In the genomic region with DNA sequence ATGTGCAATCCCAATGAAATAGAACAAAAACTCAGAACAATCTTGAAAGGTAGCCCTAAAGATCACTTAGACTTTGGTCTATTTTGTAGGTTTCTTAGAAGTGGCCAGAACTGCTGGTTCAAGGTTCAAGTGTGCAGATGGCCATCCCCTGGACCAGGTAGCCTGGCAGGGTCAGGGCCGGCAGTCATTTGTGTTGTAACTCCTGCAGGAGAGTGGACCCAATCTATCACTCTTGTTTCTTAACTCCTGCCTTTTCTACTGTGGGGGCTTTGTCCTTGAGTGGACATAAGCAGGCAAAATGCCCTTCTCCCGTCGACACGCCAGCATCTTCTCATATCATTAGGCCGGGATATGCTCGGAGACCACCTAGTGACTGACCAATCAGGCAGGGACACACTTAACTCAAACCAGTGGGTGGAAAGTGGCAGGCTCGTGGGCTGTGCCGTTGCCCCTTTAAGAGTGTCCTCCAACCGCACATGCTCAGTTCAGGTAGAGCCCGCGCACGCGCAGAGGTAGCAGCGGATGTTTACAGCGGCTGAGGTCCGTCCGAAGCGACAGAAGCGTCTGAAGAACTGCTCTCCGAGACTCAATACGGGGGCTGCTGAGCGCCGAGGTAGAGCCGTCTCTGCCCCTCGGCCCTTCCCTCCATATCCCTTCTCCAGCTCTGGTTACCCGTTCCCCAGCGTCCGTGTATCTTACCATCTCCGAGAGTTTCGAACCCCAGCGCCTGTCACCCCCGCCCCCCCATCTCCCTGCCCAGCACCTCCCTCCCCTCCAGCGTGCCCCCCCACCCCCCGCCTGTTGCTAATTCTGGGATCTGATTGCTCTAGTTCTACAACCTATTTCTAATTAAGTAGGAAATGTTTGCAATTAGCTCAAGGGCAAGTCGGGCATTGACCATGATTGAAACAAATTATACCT, we compare ENCODE assay signal across 8 mouse cellular contexts. TPM values are rescaled to one million over a fixed set of nuclear protein-coding genes. Genes with fewer than 3 reads are reported as not detected.
DNase-seq lines count a peak whose midpoint lies in the region; ATAC-seq lines count a peak whose summit lies in the region.

A gene (plus strand): TSS at position 483 of the 921 bp plus-strand sequence.

- H3K4me1 ChIP-seq in heart, embryonic 14.5 days (ENCODE audit: control insufficient read depth in 2 of 2, insufficient read depth in 2 of 2, low read length in 2 of 2) = peaks cover 6 to 14% of the 10 kb centered on the region in 2 experiments
- H3K4me1 ChIP-seq in liver, embryonic 13.5 days (replicated peaks) = peaks cover 24% of the 10 kb centered on the region
- peaks cover 12% of the 10 kb centered on the region for H3K4me1 ChIP-seq in stomach, embryonic 16.5 days (ENCODE audit: control insufficient read depth, insufficient read depth, low read length)

- peaks cover 24% of the 10 kb centered on the region for H3K36me3 ChIP-seq in heart, embryonic 14.5 days (ENCODE audit: control insufficient read depth, insufficient read depth, low read length)
- peaks cover 5% of the 10 kb centered on the region for H3K36me3 ChIP-seq in liver, embryonic 13.5 days
- H3K36me3 ChIP-seq in stomach, embryonic 16.5 days (ENCODE audit: control insufficient read depth, insufficient read depth, low read length) = no peaks in the 10 kb centered on the region

- H3K9ac ChIP-seq in heart, embryonic 14.5 days (ENCODE audit: low read length) = peak within 1 kb of the TSS; percentile 86
- peak within 1 kb of the TSS; percentile 83 for H3K9ac ChIP-seq in liver, embryonic 13.5 days
- H3K9ac ChIP-seq in stomach, embryonic 16.5 days (ENCODE audit: low read length) = peak within 1 kb of the TSS; percentile 88

- peak within 1 kb of the TSS; percentile 72 to 74 for H3K27ac ChIP-seq in heart, embryonic 14.5 days (replicated peaks in 1 of 2; ENCODE audit: control insufficient read depth in 1 of 2, insufficient read depth in 1 of 2, low read depth in 2 of 2, low read length in 2 of 2)
- H3K27ac ChIP-seq in liver, embryonic 13.5 days = peak within 1 kb of the TSS; percentile 79
- peak within 1 kb of the TSS; percentile 69 for H3K27ac ChIP-seq in stomach, embryonic 16.5 days (ENCODE audit: low read length)

- H3K27me3 ChIP-seq in heart, embryonic 14.5 days (ENCODE audit: control insufficient read depth, insufficient read depth, low read length) = no peaks in the 10 kb centered on the region
- no peaks in the 10 kb centered on the region for H3K27me3 ChIP-seq in liver, embryonic 13.5 days
- H3K27me3 ChIP-seq in stomach, embryonic 16.5 days (ENCODE audit: control insufficient read depth, insufficient read depth, low read length) = no peaks in the 10 kb centered on the region

- peak within 1 kb of the TSS; percentile 74 for H3K4me2 ChIP-seq in heart, embryonic 14.5 days (ENCODE audit: low read length)
- H3K4me2 ChIP-seq in liver, embryonic 13.5 days = peak within 1 kb of the TSS; percentile 73
- peak within 1 kb of the TSS; percentile 77 for H3K4me2 ChIP-seq in stomach, embryonic 16.5 days (ENCODE audit: low read depth, low read length)

- peak; percentile 78 for DNase-seq in c-Kit-negative CD71-positive TER-119-positive erythroid progenitor cells, embryonic 14.5 days (ENCODE audit: low read depth, low spot score)
- DNase-seq in fibroblast of lung, adult 2 months (ENCODE audit: low read depth) = peak; percentile 77
- peak; percentile 95 for DNase-seq in kidney, postnatal 14 days
- DNase-seq in liver, embryonic 13.5 days = peak; percentile 88
- DNase-seq in neural tube, embryonic 10.5 days (ENCODE audit: extremely low spot score, low spot score) = peak; percentile 89

- no peaks in the 10 kb centered on the region for H3K9me3 ChIP-seq in heart, embryonic 14.5 days (ENCODE audit: control insufficient read depth, low read length)
- H3K9me3 ChIP-seq in liver, embryonic 13.5 days (replicated peaks) = no peaks in the 10 kb centered on the region
- H3K9me3 ChIP-seq in stomach, embryonic 16.5 days (replicated peaks; ENCODE audit: control insufficient read depth, low read length) = no peaks in the 10 kb centered on the region

- peak within 1 kb of the TSS; percentile 73 for H3K4me3 ChIP-seq in heart, embryonic 14.5 days (ENCODE audit: control insufficient read depth in 1 of 2, insufficient read depth in 1 of 2, low read depth in 1 of 2, low read length in 2 of 2)
- H3K4me3 ChIP-seq in liver, embryonic 13.5 days (replicated peaks) = peak within 1 kb of the TSS; percentile 75
- peak within 1 kb of the TSS; percentile 77 for H3K4me3 ChIP-seq in stomach, embryonic 16.5 days (replicated peaks; ENCODE audit: low read length)

- ATAC-seq in CD4-positive, CD25-positive, alpha-beta regulatory T cell, adult 4 months = peak; percentile 99
- peak; percentile 95 for ATAC-seq in heart, embryonic 14.5 days (ENCODE audit: insufficient number of reproducible peaks, insufficient read depth, low FRiP score, low read depth)
- peak; percentile 99 for ATAC-seq in liver, embryonic 13.5 days (ENCODE audit: low read depth)
- ATAC-seq in stomach, embryonic 16.5 days (ENCODE audit: insufficient read depth, low FRiP score) = peak; percentile 99

- WGBS in heart, embryonic 14.5 days = under 1% methylated on average over 35 of the region's 35 CpGs
- WGBS in liver, embryonic 13.5 days (ENCODE audit: insufficient replicate concordance) = under 1% methylated on average over 35 of the region's 35 CpGs
- 1% methylated on average over 35 of the region's 35 CpGs for WGBS in stomach, embryonic 16.5 days

RNA-seq across cellular contexts. Expression of the gene that starts here (rescaled TPM):
- 10 to 100 TPM; 65.5 to 69.4 TPM for polyA plus RNA-seq in CD4-positive, CD25-positive, alpha-beta regulatory T cell, adult 4 months (2017; shearing (Covaris generic))
- polyA plus RNA-seq in heart, embryonic 14.5 days (2014; fragmentation: Nextera tagmentation; extraction: Ambion mirVana) = 29.2 and 32.1 TPM in 2 replicates
- 14.2 and 16.9 TPM in 2 replicates for polyA plus RNA-seq in liver, embryonic 13.5 days (2015; fragmentation: Nextera tagmentation; extraction: Ambion mirVana)
- polyA plus RNA-seq in stomach, embryonic 16.5 days (2015; fragmentation: Nextera tagmentation; extraction: Ambion mirVana) = 29.3 and 33.0 TPM in 2 replicates

Comparison
In these comparisons a context has a peak if more than half of its experiments do, and no peak if none do; other contexts are left out.
1. Peak in every context shown above with its lines: DNase-seq, ATAC-seq, H3K4me3 ChIP-seq and H3K27ac ChIP-seq.